Mouse (Mus musculus) megakaryocyte, embryonic 14.5 days (primary cell): ENCODE data around the gene Trim7. TPM values are rescaled to one million over a fixed set of nuclear protein-coding genes. Genes with fewer than 3 reads are reported as not detected.
A peak's percentile ranks its signal among the peaks of the same experiment; 100 is the strongest.
"Not testable (repeated sequence)": the region's sequence is repeated elsewhere in the genome, so short reads cannot be mapped to it uniquely, and the experiment has no call there.

ENCODE experiments used
- H3K27me3 ChIP-seq: replicated peaks from 2 replicates; pipeline ENCODE3; 2012; ENCODE audit warnings: inconsistent platforms
- H3K36me3 ChIP-seq: replicated peaks from 2 replicates; pipeline ENCODE3; 2012; ENCODE audit warnings: low read length, inconsistent platforms, mixed read lengths
- H3K4me1 ChIP-seq: 2 replicates; pipeline ENCODE4 v1.6.1; 2012; ENCODE audit warnings: inconsistent platforms
- H3K4me3 ChIP-seq: replicated peaks from 2 replicates; pipeline ENCODE3; 2012; ENCODE audit warnings: moderate library complexity, mild to moderate bottlenecking, inconsistent platforms
- H3K9me3 ChIP-seq: 2 replicates; pipeline ENCODE4 v1.6.1; 2012; ENCODE audit warnings: inconsistent platforms
- FLI1 ChIP-seq: IDR thresholded peaks from 2 replicates; pipeline ENCODE4 v1.6.1; 2012; ENCODE audit warnings: low read length, inconsistent platforms, mixed read lengths
- GATA1 ChIP-seq: IDR thresholded peaks from 3 replicates; pipeline ENCODE4 v1.6.1; 2012; ENCODE audit warnings: mixed read lengths, low read length, inconsistent platforms, borderline replicate concordance
- polyA plus RNA-seq: library from polyadenylated mRNA; stranded (reverse); fragments of >175 nt; gene quantifications from 2 replicates; pipeline ENCODE4 v1.2.3, GENCODE M21; 2012; ENCODE audit warnings: low replicate concordance; ENCODE audit not compliant: insufficient read depth

The Trim7 gene
- polyA plus RNA-seq, 1 experiment = 1.6 TPM

GRCm38 (mm10) chr11:48816281-48816781 is 9.6 kb upstream of the Trim7 start:
- peak overlapping the region; percentile 97 for H3K4me3 ChIP-seq
- H3K4me1 ChIP-seq = peaks cover 77% of the 10 kb centered on the region
- TF ChIP-seq GATA1 = no peak
- TF ChIP-seq FLI1 = no peak
- H3K27me3 ChIP-seq = no peaks in the 10 kb centered on the region
- H3K36me3 ChIP-seq = peaks cover 46% of the 10 kb centered on the region
- H3K9me3 ChIP-seq = no peaks in the 10 kb centered on the region

DNA sequence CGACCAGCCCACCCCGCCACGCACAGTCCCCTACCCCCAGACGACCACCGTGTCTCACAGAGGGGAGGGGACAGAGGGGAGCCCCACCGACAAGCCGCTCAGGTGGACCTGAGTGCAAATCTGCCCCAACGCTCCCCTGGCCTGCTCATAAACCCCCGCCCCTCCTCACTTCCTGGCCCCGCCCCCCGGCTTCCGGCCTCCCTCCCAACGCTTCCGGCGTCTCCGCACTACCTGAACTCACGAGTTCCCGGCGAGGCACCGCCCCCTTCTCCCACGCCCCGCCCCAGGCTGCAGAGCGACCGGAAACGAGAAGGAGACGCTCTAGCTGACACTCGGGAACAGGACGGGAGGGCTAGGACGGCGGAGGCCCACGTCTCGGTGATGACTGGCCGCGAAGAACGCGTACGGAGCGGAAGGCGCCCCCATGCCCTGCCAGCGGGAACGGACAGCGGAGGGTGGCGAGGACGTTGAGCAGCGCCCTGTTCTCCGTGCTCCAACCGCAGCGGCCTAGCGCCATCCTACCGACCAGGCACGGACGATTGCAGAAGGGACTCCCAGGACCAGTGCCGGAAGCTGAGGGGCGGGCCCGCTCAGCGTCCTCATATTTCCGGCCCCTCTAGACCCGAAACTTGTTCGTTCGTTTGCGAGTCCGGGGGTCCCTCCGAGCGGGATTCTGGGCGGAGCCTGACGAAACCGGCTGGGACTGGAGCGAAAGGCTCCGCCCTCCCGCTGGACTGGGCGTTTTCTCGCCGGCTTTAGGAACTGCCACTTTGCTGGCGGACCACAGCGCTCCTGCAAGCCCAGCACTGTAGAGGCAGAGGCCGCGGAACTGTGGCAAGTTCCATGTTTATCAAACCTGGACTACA is 8.9 kb upstream of the Trim7 start, which contains the start of gene Trim41:
Trim41 (minus strand) TSS at position 554 of the 866 bp plus-strand sequence.
- Histone ChIP-seq H3K27me3 (no peaks in the 10 kb centered on the region), H3K4me1 (peaks cover 74% of the 10 kb centered on the region), H3K9me3 (no peaks in the 10 kb centered on the region), H3K36me3 (peaks cover 39% of the 10 kb centered on the region), H3K4me3 (peak within 1 kb of the TSS; percentile 97)
- peak; percentile 69; the same call in 1 of the 2 replicates for TF ChIP-seq FLI1
- TF ChIP-seq GATA1 = no peak

GRCm38 (mm10) chr11:48817794-48818193 is 8.1 kb upstream of the Trim7 start:
- H3K27me3 ChIP-seq = no peaks in the 10 kb centered on the region
- no peaks in the 10 kb centered on the region for H3K9me3 ChIP-seq
- TF ChIP-seq GATA1 (no peak), FLI1 (no peak)
- H3K36me3 ChIP-seq = peaks cover 32% of the 10 kb centered on the region
- peaks cover 73% of the 10 kb centered on the region for H3K4me1 ChIP-seq
- peak overlapping the region; percentile 97 for H3K4me3 ChIP-seq

DNA sequence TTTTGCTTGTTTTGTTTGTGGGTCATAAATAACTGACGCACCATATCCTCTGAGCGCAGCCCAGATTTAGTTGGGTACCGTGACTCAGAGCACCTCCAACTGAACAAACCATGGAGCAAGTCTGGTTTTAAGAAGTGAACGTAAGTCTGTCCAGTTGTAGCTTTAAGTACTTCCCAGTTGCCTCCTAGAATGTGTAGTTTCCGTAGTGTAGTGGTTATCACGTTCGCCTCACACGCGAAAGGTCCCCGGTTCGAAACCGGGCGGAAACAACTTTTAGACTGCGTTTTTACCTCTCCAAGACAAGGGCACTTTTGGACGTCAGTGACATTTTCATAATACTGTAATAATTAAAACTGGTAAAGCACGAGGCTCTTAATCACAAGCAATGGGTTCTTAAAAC is 7.6 kb upstream of the Trim7 start:
- Histone ChIP-seq H3K9me3 (no peaks in the 10 kb centered on the region), H3K27me3 (no peaks in the 10 kb centered on the region), H3K36me3 (peaks cover 26% of the 10 kb centered on the region), H3K4me3 (peak overlapping the region; percentile 97), H3K4me1 (peaks cover 74% of the 10 kb centered on the region)
- TF ChIP-seq GATA1 (no peak), FLI1 (no peak)

- Histone ChIP-seq H3K4me3 (no peak overlapping the region), H3K9me3 (no peaks in the 10 kb centered on the region), H3K4me1 (peaks cover 74% of the 10 kb centered on the region), H3K36me3 (peaks cover 12% of the 10 kb centered on the region), H3K27me3 (no peaks in the 10 kb centered on the region)
- TF ChIP-seq FLI1 (no peak), GATA1 (no peak)
Observed at GRCm38 (mm10) chr11:48819614-48820307, 6.2 kb upstream of the Trim7 start.

GRCm38 (mm10) chr11:48820308-48820674 is 5.6 kb upstream of the Trim7 start:
- TF ChIP-seq FLI1 (no peak), GATA1 (no peak)
- peaks cover 7% of the 10 kb centered on the region for H3K36me3 ChIP-seq
- H3K9me3 ChIP-seq = no peaks in the 10 kb centered on the region
- H3K27me3 ChIP-seq = no peaks in the 10 kb centered on the region
- peaks cover 72% of the 10 kb centered on the region for H3K4me1 ChIP-seq
- H3K4me3 ChIP-seq = no peak overlapping the region

DNA sequence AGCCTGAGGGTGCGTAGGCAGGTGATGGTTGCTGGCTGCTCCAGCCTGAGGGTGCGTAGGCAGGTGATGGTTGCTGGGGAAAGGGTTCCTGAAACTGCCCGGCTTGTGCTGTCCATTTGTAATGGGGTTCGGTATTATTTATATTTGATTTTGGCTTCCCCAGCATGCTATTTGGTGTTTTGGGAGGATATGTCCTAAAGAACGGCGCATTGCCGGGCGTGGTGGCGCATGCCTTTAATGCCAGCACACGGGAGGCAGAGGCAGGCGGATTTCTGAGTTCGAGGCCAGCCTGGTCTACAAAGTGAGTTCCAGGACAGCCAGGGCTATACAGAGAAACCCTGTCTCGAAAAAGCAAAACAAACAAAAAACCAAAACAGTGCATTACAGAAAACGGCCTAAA is 4.6 kb upstream of the Trim7 start:
- not testable (repeated sequence) for H3K4me3 ChIP-seq, H3K36me3 ChIP-seq, H3K27me3 ChIP-seq, H3K9me3 ChIP-seq
- peaks cover 62% of the 10 kb centered on the region for H3K4me1 ChIP-seq

DNA sequence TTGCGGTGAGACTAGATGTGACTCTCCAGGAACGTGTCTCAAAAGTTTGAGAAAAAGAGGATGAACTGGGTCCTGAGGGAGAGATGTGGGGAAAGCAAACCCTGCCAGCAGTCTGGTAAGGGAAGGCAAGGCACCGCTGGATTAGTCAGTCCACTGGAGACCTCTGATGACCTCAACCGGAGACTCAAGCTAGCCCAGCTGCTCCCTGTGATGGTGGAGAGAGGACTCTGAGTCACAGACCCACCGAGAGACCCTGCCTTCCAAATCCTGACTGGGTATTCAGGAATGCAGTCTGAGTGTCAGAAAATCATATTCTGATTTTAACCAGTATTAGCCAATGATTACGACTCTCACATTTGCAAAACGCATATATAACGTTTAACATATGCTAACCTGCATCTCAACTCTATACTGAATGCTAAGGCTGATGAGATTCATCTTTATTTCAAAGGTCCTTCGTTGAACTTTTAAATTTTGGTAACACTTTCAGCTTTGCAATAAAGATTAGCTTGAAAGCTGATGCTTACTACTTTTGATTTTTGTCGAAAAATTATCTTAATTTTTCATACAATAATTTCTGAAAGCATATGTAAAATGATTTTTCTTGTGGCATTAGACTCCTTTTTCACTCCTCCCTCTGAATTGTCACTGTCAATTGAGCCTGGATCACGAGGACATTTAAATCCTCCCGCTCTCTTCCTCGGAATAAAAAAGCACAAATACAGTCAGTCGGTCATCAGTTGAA is 3.0 kb upstream of the Trim7 start:
- TF ChIP-seq FLI1 (no peak), GATA1 (no peak)

DNA sequence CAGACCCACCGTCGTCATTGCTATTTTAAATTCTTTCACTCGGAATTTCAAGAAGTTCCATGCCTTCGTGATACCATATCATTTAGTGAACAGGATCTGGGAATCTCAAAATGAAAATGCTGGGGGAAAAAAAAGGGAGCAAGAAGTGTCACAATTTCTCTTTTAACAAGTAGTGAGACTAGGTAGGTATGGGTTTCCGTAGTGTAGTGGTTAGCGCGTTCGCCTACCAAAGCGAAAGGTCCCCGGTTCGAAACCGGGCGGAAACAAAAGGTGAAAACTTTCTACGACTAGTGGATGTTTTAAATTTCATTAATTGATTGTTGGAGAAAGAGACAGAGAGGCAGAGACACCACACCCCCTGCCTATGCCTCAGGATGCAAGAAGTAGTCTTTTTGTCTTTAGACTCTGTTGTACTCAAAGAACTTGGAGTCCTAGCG is 2.4 kb upstream of the Trim7 start:
- TF ChIP-seq GATA1 (no peak), FLI1 (no peak)
- H3K4me1 ChIP-seq = peaks cover 63% of the 10 kb centered on the region
- peak overlapping the region; percentile 90 for H3K4me3 ChIP-seq
- H3K27me3 ChIP-seq = no peaks in the 10 kb centered on the region
- no peaks in the 10 kb centered on the region for H3K36me3 ChIP-seq
- peaks cover 4% of the 10 kb centered on the region for H3K9me3 ChIP-seq

More for the DNA sequence above, 3.0 kb upstream of the Trim7 start:
- Histone ChIP-seq H3K36me3 (no peaks in the 10 kb centered on the region), H3K27me3 (no peaks in the 10 kb centered on the region), H3K4me1 (peaks cover 64% of the 10 kb centered on the region), H3K9me3 (peaks cover 3% of the 10 kb centered on the region), H3K4me3 (peak overlapping the region; percentile 90)
